Mouse (Mus musculus) layer of hippocampus, adult 2 months (tissue): ENCODE results near the gene Tuft1. TPM values are rescaled to one million over a fixed set of nuclear protein-coding genes. Genes with fewer than 3 reads are reported as not detected.
A peak's percentile ranks its signal among the peaks of the same experiment; 100 is the strongest.

Experiments
- DNase-seq, 2 experiments: peaks; one replicate each; pipeline ENCODE4 v3.0.0; 2022; ENCODE audit warnings: low spot score in 2 of 2
- H3K27ac ChIP-seq: fragments of 200-600 bp; 2 replicates; pipeline ENCODE4 v1.8.1; 2022
- H3K4me3 ChIP-seq: fragments of 200-600 bp; 2 replicates; pipeline ENCODE4 v1.8.1; 2022; ENCODE audit warnings: mild to moderate bottlenecking
- CTCF ChIP-seq: fragments of 200-600 bp; conservative IDR thresholded peaks from 2 replicates; pipeline ENCODE4 v1.8.1; 2022; ENCODE audit warnings: antibody characterized with exemption, mild to moderate bottlenecking, moderate library complexity
- total RNA-seq, 2 experiments: library from RNA; stranded (reverse); gene quantifications; 2 replicates each; pipeline ENCODE4 v1.2.3; 2021

The Tuft1 gene
- total RNA-seq, 2 experiments from 2014 or later = 2.4 to 2.8 TPM

DNA sequence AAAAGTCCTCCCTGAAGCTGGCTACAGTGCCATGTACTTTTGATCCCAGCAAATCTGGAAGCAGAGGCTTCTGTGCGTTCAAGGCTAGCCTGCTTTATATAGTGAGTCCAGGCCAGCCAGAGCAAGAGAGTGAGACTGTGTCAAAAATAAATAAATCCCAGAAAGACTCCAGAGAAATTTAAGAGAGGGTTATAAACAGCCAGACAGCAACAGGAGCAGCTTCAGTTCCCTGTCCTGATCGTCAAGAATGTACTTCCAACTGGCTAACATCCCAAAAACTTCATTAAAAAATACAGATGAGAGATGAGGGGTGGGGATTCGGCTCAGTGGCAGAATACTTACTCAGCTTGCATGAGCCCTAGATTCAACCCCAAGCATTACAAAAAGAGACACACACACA lies 93.5 kb downstream of the Tuft1 start:
- H3K4me3 ChIP-seq = no peak overlapping the region
- no peak overlapping the region for H3K27ac ChIP-seq
- no peak for DNase-seq
- TF ChIP-seq CTCF = no peak

DNA sequence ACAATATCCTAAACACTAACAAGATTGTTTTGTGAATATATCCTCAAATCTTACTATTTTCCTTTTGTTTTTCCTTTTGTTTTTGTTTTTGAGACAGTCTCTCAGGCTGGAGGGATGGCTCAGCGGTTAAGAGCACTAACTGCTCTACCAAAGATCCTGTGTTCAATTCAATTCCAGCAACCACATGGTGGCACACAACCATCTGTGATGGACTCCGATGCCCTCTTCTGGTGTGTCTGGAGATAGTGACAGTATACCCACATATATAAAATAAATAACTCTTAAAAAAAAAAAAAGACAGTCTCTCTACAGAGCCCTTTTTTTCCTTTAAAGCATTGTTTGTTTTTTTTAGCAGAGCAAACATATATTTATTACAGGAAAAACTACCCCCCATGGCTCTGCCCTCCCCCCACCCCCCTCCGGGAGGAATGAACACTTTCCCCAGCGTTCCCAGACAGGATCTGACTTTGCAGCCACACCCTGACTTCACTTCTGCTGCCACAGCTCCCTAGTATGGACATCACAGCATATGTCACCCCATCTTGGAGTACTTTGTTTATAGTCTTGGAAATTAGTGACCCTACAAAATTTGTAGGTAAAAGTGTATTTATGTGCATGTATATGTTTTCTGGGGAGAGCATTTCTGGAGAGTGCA lies 94.2 kb downstream of the Tuft1 start:
- no peak overlapping the region for H3K27ac ChIP-seq
- H3K4me3 ChIP-seq = no peak overlapping the region
- peak; percentile 36 for TF ChIP-seq CTCF
- DNase-seq = no peak

DNA sequence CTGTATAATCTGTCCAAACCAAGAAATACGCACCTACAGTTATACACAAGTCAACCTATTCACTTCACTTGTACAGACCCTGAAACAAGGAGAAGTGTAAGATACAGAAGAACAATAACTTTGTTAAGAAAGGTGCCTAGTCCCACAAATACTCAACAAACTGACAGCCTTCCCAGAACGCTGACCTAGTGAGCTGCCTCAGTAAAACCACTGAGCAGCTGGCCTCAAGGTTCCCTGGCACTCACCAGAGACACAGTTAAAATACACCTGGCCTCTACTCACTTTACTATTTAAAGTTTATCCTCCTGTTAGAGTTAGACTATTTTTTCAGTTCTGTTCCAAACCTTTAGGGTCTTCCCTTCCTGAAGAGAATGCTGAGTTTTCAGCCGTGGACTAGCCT lies 95.5 kb downstream of the Tuft1 start:
- TF ChIP-seq CTCF = no peak
- DNase-seq = no peak
- Histone ChIP-seq H3K27ac (no peak overlapping the region), H3K4me3 (no peak overlapping the region)

Other genes starting within 250 kb of the Tuft1 start
- 10 to 100 TPM; 41.3 to 47.2 TPM for gene Tdrkh, start 245.6 kb downstream of the Tuft1 start, total RNA-seq
- 10 to 100 TPM; 41.3 to 44.4 TPM for gene Mrpl9, start 215.6 kb downstream of the Tuft1 start, total RNA-seq
- gene Oaz3, start 215.0 kb downstream of the Tuft1 start, total RNA-seq = not detected
- gene Celf3, start 180.6 kb downstream of the Tuft1 start, total RNA-seq = 100 to 1,000 TPM; 184 to 202 TPM
- gene Riiad1, start 178.5 kb downstream of the Tuft1 start, total RNA-seq = 1 to 10 TPM; 5.8 to 7.2 TPM
- gene Snx27, start 76.2 kb downstream of the Tuft1 start, total RNA-seq = 100 to 1,000 TPM; 102 to 108 TPM
- not detected for gene Gm10972, start 15.8 kb downstream of the Tuft1 start, total RNA-seq
- 1 to 10 TPM; 2.1 to 2.2 TPM for gene Selenbp2, start 34.7 kb upstream of the Tuft1 start, total RNA-seq
- 1 to 10 TPM; 3.7 TPM for gene Cgn, start 127.6 kb upstream of the Tuft1 start, total RNA-seq
- gene Pogz, start 178.7 kb upstream of the Tuft1 start, total RNA-seq = 10 to 100 TPM; 61.3 to 64.6 TPM
- 100 to 1,000 TPM; 272 to 281 TPM for gene Psmb4, start 228.1 kb upstream of the Tuft1 start, total RNA-seq